Mouse (Mus musculus) cerebellum, adult 2 months (tissue): ENCODE measurements around the gene Gjc3.

Experiments
- CTCF ChIP-seq: fragments of 200-500 bp; IDR thresholded peaks from 2 replicates; pipeline ENCODE4 v1.5.1; 2011; ENCODE audit warnings: low read depth, mild to moderate bottlenecking, control low read depth, low read length, moderate library complexity, borderline replicate concordance; ENCODE audit not compliant: insufficient read depth
- POLR2A ChIP-seq: fragments of 200-500 bp; IDR thresholded peaks from 2 replicates; pipeline ENCODE4 v1.6.1; 2011; ENCODE audit warnings: low read length, control low read depth, borderline replicate concordance; ENCODE audit not compliant: insufficient read depth

DNA sequence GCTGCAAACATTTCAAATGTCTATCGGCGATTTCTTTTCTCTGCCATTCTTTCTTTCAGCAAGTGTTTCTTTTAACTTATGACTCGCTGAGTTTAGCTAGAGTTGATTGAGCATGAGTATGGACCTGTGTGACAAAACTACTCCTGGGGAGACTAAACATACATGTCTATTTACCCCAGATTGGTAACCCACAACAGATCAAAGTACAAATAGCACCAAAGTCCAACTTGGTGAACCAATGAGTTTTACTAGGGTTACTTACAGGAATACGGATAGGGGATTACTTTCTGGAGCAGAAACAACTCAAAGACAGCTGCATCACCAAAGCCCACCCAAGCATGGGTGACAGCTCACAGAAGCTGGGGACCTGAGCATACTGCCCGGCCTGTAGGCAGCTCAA lies 46.5 kb upstream of the Gjc3 start:
- no peak for TF ChIP-seq CTCF
- no peak for TF ChIP-seq POLR2A
